Mouse (Mus musculus): ENCODE measurements around the gene Vcam1. TPM values are rescaled to one million over a fixed set of nuclear protein-coding genes. Genes with fewer than 3 reads are reported as not detected.

The Vcam1 gene
- total RNA-seq, 2 experiments from 2014 or later, result 16.8 to 19.1 TPM

- intact Hi-C loops (cut with DNase I), result no loop called here
These were observed 25.2 kb downstream of the Vcam1 start for GRCm38 (mm10) chr3:116104270-116104669.

GRCm38 (mm10) chr3:116100850-116101249 is 28.6 kb downstream of the Vcam1 start:
- Histone ChIP-seq H3K4me3 (no peak overlapping the region), H3K27ac (no peak overlapping the region)
- no peak for TF ChIP-seq CTCF (IDR thresholded peaks at IDR 0.05)
- no peak for DNase-seq (ENCODE audit: extremely low spot score in 1 of 2, low spot score in 2 of 2)
- intact Hi-C loops (cut with DNase I), result no loop called here

More at GRCm38 (mm10) chr3:116104270-116104669, 25.2 kb downstream of the Vcam1 start:
- no peak for TF ChIP-seq CTCF (IDR thresholded peaks at IDR 0.05)
- no peak for DNase-seq (ENCODE audit: extremely low spot score in 1 of 2, low spot score in 2 of 2)
- no peak overlapping the region for H3K27ac ChIP-seq
- H3K4me3 ChIP-seq, result no peak overlapping the region

- Histone ChIP-seq H3K27ac (no peak overlapping the region), H3K4me3 (no peak overlapping the region)
- TF ChIP-seq CTCF (IDR thresholded peaks at IDR 0.05), result no peak
- intact Hi-C loops (cut with DNase I), result no loop called here
- DNase-seq (ENCODE audit: extremely low spot score in 1 of 2, low spot score in 2 of 2), result no peak
These were observed 33.6 kb downstream of the Vcam1 start for GRCm38 (mm10) chr3:116095934-116096333.

GRCm38 (mm10) chr3:116095312-116095711 is 34.2 kb downstream of the Vcam1 start:
- no peak for TF ChIP-seq CTCF (IDR thresholded peaks at IDR 0.05)
- intact Hi-C loops (cut with DNase I), result no loop called here
- no peak overlapping the region for H3K27ac ChIP-seq
- H3K4me3 ChIP-seq, result no peak overlapping the region
- no peak for DNase-seq (ENCODE audit: extremely low spot score in 1 of 2, low spot score in 2 of 2)

- no peak overlapping the region for H3K27ac ChIP-seq
- TF ChIP-seq CTCF (IDR thresholded peaks at IDR 0.05), result no peak
- no peak overlapping the region for H3K4me3 ChIP-seq
- no peak for DNase-seq (ENCODE audit: extremely low spot score in 1 of 2, low spot score in 2 of 2)
- intact Hi-C loops (cut with DNase I), result no loop called here
These were observed 34.6 kb downstream of the Vcam1 start for GRCm38 (mm10) chr3:116094886-116095285.

GRCm38 (mm10) chr3:116094288-116094687 is 35.2 kb downstream of the Vcam1 start:
- H3K27ac ChIP-seq, result no peak overlapping the region
- intact Hi-C loops (cut with DNase I), result no loop called here
- no peak for DNase-seq (ENCODE audit: extremely low spot score in 1 of 2, low spot score in 2 of 2)
- H3K4me3 ChIP-seq, result no peak overlapping the region
- no peak for TF ChIP-seq CTCF (IDR thresholded peaks at IDR 0.05)

- DNase-seq (ENCODE audit: extremely low spot score in 1 of 2, low spot score in 2 of 2), result no peak
- Histone ChIP-seq H3K4me3 (no peak overlapping the region), H3K27ac (no peak overlapping the region)
- intact Hi-C loops (cut with DNase I), result no loop called here
- TF ChIP-seq CTCF (IDR thresholded peaks at IDR 0.05), result no peak
These were observed 36.9 kb downstream of the Vcam1 start for GRCm38 (mm10) chr3:116092547-116092946.

GRCm38 (mm10) chr3:116091706-116092105 is 37.8 kb downstream of the Vcam1 start:
- DNase-seq (ENCODE audit: extremely low spot score in 1 of 2, low spot score in 2 of 2), result no peak
- Histone ChIP-seq H3K27ac (no peak overlapping the region), H3K4me3 (no peak overlapping the region)
- intact Hi-C loops (cut with DNase I), result no loop called here
- TF ChIP-seq CTCF (IDR thresholded peaks at IDR 0.05), result peak; percentile 29

- Histone ChIP-seq H3K27ac (no peak overlapping the region), H3K4me3 (no peak overlapping the region)
- no peak for TF ChIP-seq CTCF (IDR thresholded peaks at IDR 0.05)
- intact Hi-C loops (cut with DNase I), result no loop called here
- no peak for DNase-seq (ENCODE audit: extremely low spot score in 1 of 2, low spot score in 2 of 2)
These were observed 43.5 kb downstream of the Vcam1 start for GRCm38 (mm10) chr3:116085962-116086361.

GRCm38 (mm10) chr3:116080939-116081676 is 48.4 kb downstream of the Vcam1 start:
- intact Hi-C loops (cut with DNase I), result no loop called here
- H3K4me3 ChIP-seq, result no peak overlapping the region
- no peak for DNase-seq (ENCODE audit: extremely low spot score in 1 of 2, low spot score in 2 of 2)
- no peak overlapping the region for H3K27ac ChIP-seq
- no peak; the same call in 1 of the 2 replicates for TF ChIP-seq CTCF (IDR thresholded peaks at IDR 0.05)

- Histone ChIP-seq H3K27ac (no peak overlapping the region), H3K4me3 (no peak overlapping the region)
- DNase-seq (ENCODE audit: extremely low spot score in 1 of 2, low spot score in 2 of 2), result no peak
- no peak for TF ChIP-seq CTCF (IDR thresholded peaks at IDR 0.05)
- intact Hi-C loops (cut with DNase I), result no loop called here
These were observed 49.2 kb downstream of the Vcam1 start for GRCm38 (mm10) chr3:116080166-116080788.

- TF ChIP-seq CTCF (IDR thresholded peaks at IDR 0.05), result peak; percentile 41
- Histone ChIP-seq H3K4me3 (no peak overlapping the region), H3K27ac (peak overlapping the region; percentile 34; the same call in 1 of the 2 replicates)
- DNase-seq (ENCODE audit: extremely low spot score in 1 of 2, low spot score in 2 of 2), result no peak
- intact Hi-C loops (cut with DNase I), result no loop called here
These were observed 51.0 kb downstream of the Vcam1 start for GRCm38 (mm10) chr3:116078490-116078889.

- no peak for TF ChIP-seq CTCF (IDR thresholded peaks at IDR 0.05)
- no peak overlapping the region for H3K4me3 ChIP-seq
- DNase-seq (ENCODE audit: extremely low spot score in 1 of 2, low spot score in 2 of 2), result no peak
- H3K27ac ChIP-seq, result no peak overlapping the region
- intact Hi-C loops (cut with DNase I), result no loop called here
These were observed 52.7 kb downstream of the Vcam1 start for GRCm38 (mm10) chr3:116076739-116077138.
